Mouse (Mus musculus) layer of hippocampus, adult 9-10 months (tissue): ENCODE measurements around the gene Rgl2.
A peak's percentile ranks its signal among the peaks of the same experiment; 100 is the strongest.

Experiments used
- DNase-seq: peaks from one replicate; pipeline ENCODE4 v3.0.0; 2022; ENCODE audit warnings: low spot score

The Rgl2 gene

GRCm38 (mm10) chr17:33924577-33925283, 4.6 kb upstream of the Rgl2 start:
- DNase-seq: no peak

DNA sequence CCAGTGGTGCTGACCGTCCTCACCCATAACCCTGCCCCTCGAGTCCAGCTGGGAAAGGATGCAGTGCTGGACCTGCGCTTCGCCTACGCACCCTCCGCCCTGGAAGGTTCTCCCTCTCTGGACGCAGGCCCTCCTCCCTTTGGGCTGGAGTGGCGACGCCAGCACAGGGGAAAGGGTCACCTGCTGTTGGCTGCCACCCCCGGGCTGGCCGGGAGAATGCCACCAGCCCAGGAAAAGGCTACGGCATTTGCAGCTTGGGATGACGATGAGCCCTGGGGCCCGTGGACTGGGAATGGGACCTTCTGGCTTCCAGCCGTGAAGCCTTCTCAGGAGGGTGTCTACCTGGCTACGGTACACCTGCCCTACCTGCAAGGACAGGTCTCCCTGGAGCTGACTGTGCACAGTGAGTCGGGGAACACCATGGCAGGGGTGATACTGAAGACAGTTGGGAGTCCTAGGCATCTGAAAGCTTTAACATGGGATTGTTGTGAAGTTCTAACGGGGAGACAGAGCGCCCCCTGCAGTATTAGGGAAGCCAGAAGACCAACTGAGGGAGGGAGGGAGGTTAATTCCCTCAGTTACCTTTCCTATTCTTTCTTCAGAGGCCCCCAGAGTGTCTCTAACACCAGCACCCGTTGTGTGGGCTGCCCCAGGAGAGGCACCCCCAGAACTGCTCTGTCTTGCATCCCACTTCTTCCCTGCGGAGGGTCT, 3.8 kb upstream of the Rgl2 start:
- DNase-seq: no peak

GRCm38 (mm10) chr17:33926207-33926932, 3.0 kb upstream of the Rgl2 start:
- DNase-seq: no peak

DNA sequence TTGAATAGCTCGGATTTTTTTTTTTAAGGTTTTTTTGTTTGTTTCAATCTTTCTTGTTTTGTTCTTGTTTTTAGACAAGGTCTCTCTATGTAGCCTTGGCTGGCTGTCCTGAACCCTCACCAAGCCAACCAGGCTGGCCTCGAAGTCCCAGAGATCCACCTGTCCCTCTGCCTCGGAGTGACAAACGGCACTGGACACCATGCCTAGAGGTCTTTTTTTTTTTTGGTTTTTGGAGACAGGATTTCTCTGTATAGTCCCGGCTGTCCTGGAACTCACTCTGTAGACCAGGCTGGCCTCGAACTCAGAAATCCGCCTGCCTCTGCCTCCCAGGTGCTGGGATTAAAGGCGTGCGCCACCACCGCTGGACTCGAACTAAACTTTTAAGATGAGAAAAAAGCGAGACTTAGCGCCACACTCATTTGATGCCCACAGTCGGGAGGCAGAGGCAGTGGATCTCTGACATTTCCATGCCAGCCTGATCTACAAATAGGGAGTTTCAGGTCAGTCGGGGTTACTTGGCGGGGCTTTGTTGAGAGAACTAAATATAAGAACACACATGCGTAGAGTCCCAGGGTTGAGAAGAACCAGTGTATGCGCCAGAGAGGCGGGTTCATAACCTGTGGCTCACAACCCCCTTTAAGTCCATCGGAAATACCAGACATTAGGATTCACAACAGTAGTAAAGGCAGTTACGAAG, 944 bp upstream of the Rgl2 start:
- DNase-seq: no peak

GRCm38 (mm10) chr17:33930280-33931158, 1.2 kb downstream of the Rgl2 start:
- DNase-seq: no peak

- DNase-seq: no peak
Observed at GRCm38 (mm10) chr17:33931159-33931866, 2.0 kb downstream of the Rgl2 start.

DNA sequence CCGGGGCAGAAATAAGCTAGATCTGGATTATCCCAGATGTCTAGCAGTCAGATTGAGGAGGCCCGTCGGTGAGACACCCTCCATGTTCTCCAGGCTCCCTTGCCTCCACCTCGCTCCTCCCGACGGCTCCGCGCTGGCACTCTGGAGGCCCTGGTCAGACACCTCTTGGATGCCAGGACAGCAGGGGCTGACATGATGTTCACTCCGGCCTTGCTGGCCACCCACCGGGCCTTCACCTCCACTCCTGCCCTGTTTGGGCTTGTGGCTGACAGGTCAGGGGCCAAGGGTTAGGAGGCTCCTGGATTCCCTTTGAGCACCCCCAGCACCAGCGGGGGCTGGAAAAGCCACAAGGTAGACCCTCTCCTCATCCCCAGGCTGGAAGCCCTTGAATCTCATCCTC, 2.6 kb downstream of the Rgl2 start:
- DNase-seq: no peak

- DNase-seq: no peak
Observed at GRCm38 (mm10) chr17:33932448-33932847, 3.1 kb downstream of the Rgl2 start.

DNA sequence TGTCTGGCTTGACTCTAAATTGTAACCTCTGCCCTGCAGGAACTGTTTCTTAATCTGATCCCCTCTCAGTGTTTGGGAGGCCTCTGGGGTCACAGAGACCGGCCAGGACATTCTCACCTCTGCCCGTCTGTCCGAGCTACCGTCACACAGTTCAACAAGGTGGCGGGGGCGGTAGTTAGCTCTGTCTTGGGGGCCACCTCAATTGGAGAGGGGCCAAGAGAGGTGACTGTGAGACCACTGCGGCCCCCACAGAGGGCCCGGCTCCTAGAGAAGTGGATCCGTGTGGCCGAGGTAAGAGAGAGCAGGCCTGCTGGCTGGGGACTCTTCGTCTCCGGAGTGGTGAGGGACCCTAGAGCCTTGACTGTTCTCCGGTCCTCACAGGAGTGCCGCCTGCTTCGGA, 3.6 kb downstream of the Rgl2 start:
- no peak for DNase-seq

GRCm38 (mm10) chr17:33935422-33936055, 6.2 kb downstream of the Rgl2 start:
- DNase-seq: no peak

DNA sequence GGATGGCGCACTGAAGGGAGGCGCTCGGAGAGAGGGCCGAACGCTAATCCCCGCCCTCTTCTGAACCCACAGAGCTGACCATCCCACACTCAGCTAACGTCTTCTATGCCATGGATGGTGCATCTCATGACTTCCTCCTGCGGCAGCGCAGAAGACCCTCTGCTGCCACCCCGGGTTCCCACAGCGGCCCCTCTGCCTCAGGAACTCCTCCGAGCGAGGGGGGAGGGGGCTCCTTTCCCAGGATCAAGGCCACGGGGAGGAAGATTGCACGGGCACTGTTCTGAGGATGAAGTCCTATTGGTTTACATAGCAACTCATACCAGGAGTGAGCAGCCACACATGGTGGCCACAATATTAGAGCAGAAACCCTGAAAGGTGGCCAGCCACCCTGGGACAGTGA, 7.7 kb downstream of the Rgl2 start:
- no peak for DNase-seq

DNA sequence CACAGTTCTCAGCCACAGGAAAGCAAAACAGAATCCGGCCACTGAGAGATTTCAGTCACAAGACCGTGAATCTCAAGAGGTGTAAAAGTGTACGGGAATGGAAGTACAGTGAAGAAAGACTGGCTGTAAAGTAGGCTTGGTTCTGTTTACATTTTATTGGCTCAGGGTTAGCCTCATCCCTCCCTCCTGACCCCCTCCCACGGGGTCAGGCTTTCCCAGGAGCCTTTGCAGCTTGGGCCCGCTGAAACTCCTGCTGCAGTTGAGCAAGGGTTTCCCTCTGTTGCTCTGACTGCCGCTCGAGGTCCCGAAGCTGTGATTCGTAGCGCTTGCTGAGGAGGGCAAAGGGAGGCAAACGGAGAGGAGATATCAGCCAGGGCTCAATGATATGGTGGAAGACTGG, 9.4 kb downstream of the Rgl2 start:
- no peak for DNase-seq

- DNase-seq: peak; percentile 84
Observed at GRCm38 (mm10) chr17:33940206-33940805, 11.0 kb downstream of the Rgl2 start, which contains the start of the genes Pfdn6 and Wdr46. Gene Pfdn6 (minus strand): TSS chr17:33940343. Gene Wdr46 (plus strand): TSS chr17:33940660.

GRCm38 (mm10) chr17:33940981-33941380, 11.6 kb downstream of the Rgl2 start:
- DNase-seq: no peak

- DNase-seq: no peak
Observed at GRCm38 (mm10) chr17:33941381-33941780, 12.0 kb downstream of the Rgl2 start.

- DNase-seq: no peak
Observed at GRCm38 (mm10) chr17:33943454-33943853, 14.1 kb downstream of the Rgl2 start.

DNA sequence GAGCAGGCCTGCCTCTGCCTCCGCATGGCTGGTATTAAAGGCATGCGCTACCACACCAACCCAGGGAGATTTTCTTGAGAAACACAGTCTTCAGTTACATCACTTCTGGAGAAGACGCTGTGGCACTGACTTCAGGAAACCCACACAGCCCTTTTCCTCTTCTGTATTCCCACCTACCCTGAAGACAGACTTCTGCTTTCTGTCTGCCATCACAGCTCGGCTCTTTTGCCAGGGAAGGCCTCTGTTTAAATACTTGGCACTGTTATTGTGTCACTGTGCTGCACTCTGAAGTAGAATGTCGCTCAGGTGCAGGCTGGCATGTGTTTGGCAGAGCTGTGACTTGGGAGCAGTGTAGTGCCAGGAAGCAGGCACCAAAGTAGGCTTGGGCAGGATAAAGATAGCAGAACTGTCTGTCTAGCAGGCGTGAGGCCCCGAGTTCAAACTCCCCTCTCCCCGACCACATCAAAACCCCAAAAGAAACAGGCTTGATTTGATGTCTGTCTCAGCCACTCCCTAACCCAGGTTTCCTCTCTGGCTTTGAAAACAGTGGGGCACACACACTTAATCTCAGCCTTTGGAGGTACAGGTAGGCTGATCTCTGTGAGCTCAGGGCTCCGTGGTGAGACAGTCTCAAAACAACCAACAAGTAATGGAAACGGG, 18.2 kb downstream of the Rgl2 start:
- DNase-seq: no peak

GRCm38 (mm10) chr17:33948090-33948904, 19.0 kb downstream of the Rgl2 start:
- DNase-seq: no peak
